27 mouse cellular contexts compared by ENCODE assay signal in genomic region chr9:28621939-28622338, GRCm38 (mm10).
A peak's percentile ranks its signal among the peaks of the same experiment; 100 is the strongest.
DNase-seq lines count a peak whose midpoint lies in the region; ATAC-seq and TF ChIP-seq lines count a peak whose summit lies in the region.
"Had no signal": no experiment of that assay in that cellular context is flagged by ENCODE, and none has a peak within 500 bp of the region (broad histone marks: within the 10 kb centered on the region; RNA-seq: fewer than 3 reads in every experiment).

No protein-coding gene starts in this region.

- H3K4me1 ChIP-seq in MEL (ENCODE audit: control insufficient read depth in 1 of 2, insufficient read depth in 2 of 2, low read length in 2 of 2): no peaks in the 10 kb centered on the region
- peaks cover 11% of the 10 kb centered on the region for H3K4me1 ChIP-seq in hindbrain, embryonic 10.5 days (replicated peaks)
- H3K4me1 ChIP-seq: embryonic facial prominence, embryonic 12.5 days; embryonic facial prominence, embryonic 15.5 days; heart, embryonic 13.5 days had no signal

- no peak overlapping the region for H3K27ac ChIP-seq in MEL (ENCODE audit: control insufficient read depth, low read depth, low read length)
- no peak overlapping the region for H3K27ac ChIP-seq in hindbrain, embryonic 10.5 days
- H3K27ac ChIP-seq: embryonic facial prominence, embryonic 12.5 days; embryonic facial prominence, embryonic 15.5 days; gastrocnemius, adult 2 months; heart, embryonic 13.5 days; hindbrain, embryonic 14.5 days; hindbrain, postnatal 0 days had no signal

- WGBS in hindbrain, embryonic 10.5 days: 96% methylated on average over 1 of the region's 1 CpGs

- no peak overlapping the region for H3K4me3 ChIP-seq in MEL (ENCODE audit: control insufficient read depth in 1 of 2, insufficient read depth in 1 of 2, low read depth in 2 of 2, low read length in 2 of 2)
- no peak overlapping the region for H3K4me3 ChIP-seq in hindbrain, embryonic 10.5 days
- H3K4me3 ChIP-seq: embryonic facial prominence, embryonic 12.5 days; embryonic facial prominence, embryonic 15.5 days; gastrocnemius, adult 2 months; heart, embryonic 13.5 days had no signal

- no peak for TF ChIP-seq EP300 in MEL (IDR thresholded peaks at IDR 0.05; ENCODE audit: low read depth in 1 of 2, low read length in 2 of 2)

- H3K27me3 ChIP-seq in MEL (ENCODE audit: control insufficient read depth in 1 of 2, insufficient read depth in 2 of 2, low read length in 2 of 2): no peaks in the 10 kb centered on the region
- H3K27me3 ChIP-seq in hindbrain, embryonic 10.5 days (ENCODE audit: insufficient read depth, poor library complexity, severe bottlenecking): no peaks in the 10 kb centered on the region
- H3K27me3 ChIP-seq: embryonic facial prominence, embryonic 12.5 days; embryonic facial prominence, embryonic 15.5 days; heart, embryonic 13.5 days had no signal

- H3K36me3 ChIP-seq in MEL (ENCODE audit: control insufficient read depth in 1 of 2, insufficient read depth in 2 of 2, low read length in 2 of 2): no peaks in the 10 kb centered on the region
- no peaks in the 10 kb centered on the region for H3K36me3 ChIP-seq in hindbrain, embryonic 10.5 days
- H3K36me3 ChIP-seq: embryonic facial prominence, embryonic 12.5 days; embryonic facial prominence, embryonic 15.5 days; heart, embryonic 13.5 days had no signal

- TF ChIP-seq RAD21 in MEL (IDR thresholded peaks at IDR 0.05; ENCODE audit: low read depth, low read length): no peak

- H3K9ac ChIP-seq in MEL (ENCODE audit: control insufficient read depth, low read depth, low read length, poor library complexity, severe bottlenecking): no peak overlapping the region
- H3K9ac ChIP-seq: embryonic facial prominence, embryonic 12.5 days; embryonic facial prominence, embryonic 15.5 days; forebrain, postnatal 0 days; heart, embryonic 13.5 days; hindbrain, embryonic 14.5 days had no signal

- H3K9me3 ChIP-seq in MEL (replicated peaks; ENCODE audit: insufficient read depth, low read length): no peaks in the 10 kb centered on the region
- H3K9me3 ChIP-seq in hindbrain, embryonic 10.5 days: no peaks in the 10 kb centered on the region
- H3K9me3 ChIP-seq: embryonic facial prominence, embryonic 12.5 days; embryonic facial prominence, embryonic 15.5 days; heart, embryonic 13.5 days had no signal

- no peaks in the 10 kb centered on the region for H3K79me2 ChIP-seq in MEL (ENCODE audit: control insufficient read depth, insufficient read depth, low read length, poor library complexity)

- no peak for TF ChIP-seq POLR2A in MEL (IDR thresholded peaks at IDR 0.05; ENCODE audit: control insufficient read depth in 1 of 2, insufficient read depth in 1 of 2, low read depth in 1 of 2, low read length in 2 of 2, poor library complexity in 1 of 2)

- no peak for TF ChIP-seq CTCF in MEL (IDR thresholded peaks at IDR 0.05 in 2 of 3, conservative IDR thresholded peaks at IDR 0.05 in 1 of 3; ENCODE audit: control insufficient read depth in 1 of 3, insufficient read depth in 1 of 3, low read depth in 2 of 3, low read length in 3 of 3, poor library complexity in 1 of 3, severe bottlenecking in 1 of 3)

- ATAC-seq in hematopoietic stem cell, adult 5-6 weeks (replicated peaks in 1 of 2; ENCODE audit: insufficient read depth in 1 of 2, low FRiP score in 2 of 2, low TSS enrichment in 1 of 2, low read depth in 1 of 2, poor library complexity in 2 of 2, severe bottlenecking in 2 of 2): peak; percentile 48 to 53; a peak in 3 of 4 replicates
- ATAC-seq: CD4-positive, CD25-positive, alpha-beta regulatory T cell, adult 4 months; forebrain, embryonic 14.5 days; forebrain, postnatal 0 days; hindbrain, postnatal 0 days; inflammation-experienced regulatory T-cells, adult 6 months; intestine, embryonic 16.5 days; Patski had no signal

- DNase-seq in 416B (ENCODE audit: low read depth): peak; percentile 2
- peak; percentile 12 for DNase-seq in MEL (ENCODE audit: low read depth, low spot score)
- no peak for DNase-seq in hindbrain, embryonic 10.5 days (ENCODE audit: low spot score)
- DNase-seq in urinary bladder, adult 18-20 months (ENCODE audit: low spot score in 2 of 2): no peak
- DNase-seq in thymus, postnatal 10 days (ENCODE audit: low spot score in 2 of 2): no peak
- DNase-seq: adrenal gland, postnatal 10 days; adrenal gland, postnatal 36 days; cerebellum, adult 18-20 months; cerebellum, adult 9-10 months; cerebellum, postnatal 14 days; forebrain, postnatal 0 days; gastrocnemius, adult 2 months; gastrocnemius, postnatal 14 days; heart, adult 18-20 months; heart, postnatal 14 days; heart, postnatal 4 days had no signal

TF ChIP-seq in MEL, 35 proteins besides CTCF, POLR2A, EP300 and RAD21:
- TF ChIP-seq UBTF (IDR thresholded peaks at IDR 0.05; ENCODE audit: borderline replicate concordance, insufficient read depth, low read depth, low read length): no peak
- TF ChIP-seq TBP (IDR thresholded peaks at IDR 0.05; ENCODE audit: low read depth, low read length): 0 out of 2 replicates have a peak, but pooled peaks have one; percentile 47

Comparison
In these comparisons a context has a peak if more than half of its experiments do, and no peak if none do; other contexts are left out.
1. DNase-seq: peak in 416B (single experiment) and MEL (single experiment); none in hindbrain, embryonic 10.5 days (single experiment), urinary bladder, adult 18-20 months (0 of 2) and thymus, postnatal 10 days (0 of 2).